Mouse (Mus musculus): ENCODE data around the gene Esrrg. TPM values are rescaled to one million over a fixed set of nuclear protein-coding genes. Genes with fewer than 3 reads are reported as not detected.

The Esrrg gene
- polyA plus RNA-seq, 1 experiment from 2014 or later: 34.5 TPM

DNA sequence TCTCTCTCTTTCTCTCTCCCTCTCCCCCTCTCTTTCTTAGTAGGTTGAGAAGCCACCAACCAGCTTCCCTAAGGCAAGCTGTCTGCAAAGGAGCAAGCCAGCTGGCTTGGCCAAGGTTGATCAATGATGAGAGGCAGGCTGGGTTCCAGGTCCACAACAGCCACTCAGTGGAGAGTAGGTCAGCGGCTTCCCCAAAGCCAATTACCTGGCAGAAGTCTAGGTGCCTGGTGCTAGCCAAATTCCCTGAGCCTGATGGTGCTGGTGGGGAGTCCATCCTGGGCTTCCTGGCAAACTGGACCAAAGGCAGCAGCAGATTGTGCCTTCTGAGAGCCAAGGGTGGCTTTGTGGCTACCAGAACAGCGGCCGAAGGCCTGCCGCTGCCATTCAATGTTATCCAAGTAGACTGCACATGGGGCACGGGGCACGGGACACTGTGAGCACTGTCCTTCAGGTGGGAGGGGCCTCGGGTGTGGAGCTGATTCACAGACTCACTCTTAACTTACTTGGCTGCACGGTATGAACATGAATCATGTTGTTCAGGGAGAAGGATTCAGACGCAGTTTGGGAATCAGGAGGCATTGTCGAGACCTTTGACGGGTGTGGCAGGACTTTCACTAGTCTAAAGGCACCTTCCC is 469.1 kb downstream of the Esrrg start:
- H3K9me3 ChIP-seq (ENCODE audit: control insufficient read depth, low read length): no peaks in the 10 kb centered on the region
- H3K9ac ChIP-seq (replicated peaks; ENCODE audit: low read length): no peak overlapping the region
- WGBS: 92% methylated on average over 11 of the region's 11 CpGs
- H3K27ac ChIP-seq (replicated peaks; ENCODE audit: low read depth, low read length): no peak overlapping the region
- peaks cover 6% of the 10 kb centered on the region; the same call in 1 of the 2 replicates for H3K4me1 ChIP-seq (ENCODE audit: control insufficient read depth, insufficient read depth, low read length)
- H3K4me2 ChIP-seq (ENCODE audit: low read length): no peak overlapping the region
- DNase-seq (no peak), ATAC-seq (ENCODE audit: low FRiP score, low TSS enrichment) (no peak)
- no peaks in the 10 kb centered on the region for H3K27me3 ChIP-seq (ENCODE audit: control insufficient read depth, insufficient read depth, low read length)
- H3K4me3 ChIP-seq (replicated peaks; ENCODE audit: low read depth, low read length): no peak overlapping the region
- no peaks in the 10 kb centered on the region for H3K36me3 ChIP-seq (ENCODE audit: control insufficient read depth, insufficient read depth, low read length)

DNA sequence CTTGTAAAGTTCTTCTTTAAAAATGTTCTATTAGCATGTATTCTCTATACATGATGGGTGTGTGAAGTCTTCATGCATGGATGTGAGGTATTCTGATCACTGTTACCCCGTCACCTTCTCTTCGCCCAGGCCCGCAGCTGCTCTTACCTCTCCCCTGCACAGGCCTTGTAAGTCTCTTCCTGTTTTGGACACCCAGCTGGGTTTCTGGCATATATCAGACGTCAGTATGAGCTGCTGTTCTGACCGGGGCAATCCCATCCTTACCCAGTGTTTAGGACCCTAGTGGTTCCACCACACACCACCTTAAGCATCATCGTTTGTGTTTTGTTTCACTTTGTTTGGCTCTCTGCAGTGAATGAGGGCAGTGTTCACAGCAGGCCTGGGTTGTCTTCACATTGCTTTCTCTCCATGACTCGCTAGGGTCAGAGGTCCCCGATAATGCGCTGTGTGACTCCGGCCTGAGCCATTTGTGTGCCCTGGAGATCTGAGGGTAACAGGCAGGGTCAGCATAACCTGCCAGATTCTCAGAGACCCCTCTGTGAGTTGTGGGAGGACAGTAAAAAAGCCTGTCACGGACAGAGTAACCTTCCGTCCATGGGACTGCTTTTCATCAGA is 471.8 kb downstream of the Esrrg start:
- ATAC-seq (ENCODE audit: low FRiP score, low TSS enrichment) (no peak), DNase-seq (no peak)
- H3K4me1 ChIP-seq (ENCODE audit: control insufficient read depth, insufficient read depth, low read length): peaks cover 6% of the 10 kb centered on the region; the same call in 1 of the 2 replicates
- H3K9me3 ChIP-seq (ENCODE audit: control insufficient read depth, low read length): no peaks in the 10 kb centered on the region
- H3K36me3 ChIP-seq (ENCODE audit: control insufficient read depth, insufficient read depth, low read length): no peaks in the 10 kb centered on the region
- H3K9ac ChIP-seq (replicated peaks; ENCODE audit: low read length): no peak overlapping the region
- H3K4me3 ChIP-seq (replicated peaks; ENCODE audit: low read depth, low read length): no peak overlapping the region
- no peak overlapping the region for H3K4me2 ChIP-seq (ENCODE audit: low read length)
- H3K27me3 ChIP-seq (ENCODE audit: control insufficient read depth, insufficient read depth, low read length): no peaks in the 10 kb centered on the region
- 55% methylated on average over 12 of the region's 12 CpGs for WGBS
- H3K27ac ChIP-seq (replicated peaks; ENCODE audit: low read depth, low read length): no peak overlapping the region

DNA sequence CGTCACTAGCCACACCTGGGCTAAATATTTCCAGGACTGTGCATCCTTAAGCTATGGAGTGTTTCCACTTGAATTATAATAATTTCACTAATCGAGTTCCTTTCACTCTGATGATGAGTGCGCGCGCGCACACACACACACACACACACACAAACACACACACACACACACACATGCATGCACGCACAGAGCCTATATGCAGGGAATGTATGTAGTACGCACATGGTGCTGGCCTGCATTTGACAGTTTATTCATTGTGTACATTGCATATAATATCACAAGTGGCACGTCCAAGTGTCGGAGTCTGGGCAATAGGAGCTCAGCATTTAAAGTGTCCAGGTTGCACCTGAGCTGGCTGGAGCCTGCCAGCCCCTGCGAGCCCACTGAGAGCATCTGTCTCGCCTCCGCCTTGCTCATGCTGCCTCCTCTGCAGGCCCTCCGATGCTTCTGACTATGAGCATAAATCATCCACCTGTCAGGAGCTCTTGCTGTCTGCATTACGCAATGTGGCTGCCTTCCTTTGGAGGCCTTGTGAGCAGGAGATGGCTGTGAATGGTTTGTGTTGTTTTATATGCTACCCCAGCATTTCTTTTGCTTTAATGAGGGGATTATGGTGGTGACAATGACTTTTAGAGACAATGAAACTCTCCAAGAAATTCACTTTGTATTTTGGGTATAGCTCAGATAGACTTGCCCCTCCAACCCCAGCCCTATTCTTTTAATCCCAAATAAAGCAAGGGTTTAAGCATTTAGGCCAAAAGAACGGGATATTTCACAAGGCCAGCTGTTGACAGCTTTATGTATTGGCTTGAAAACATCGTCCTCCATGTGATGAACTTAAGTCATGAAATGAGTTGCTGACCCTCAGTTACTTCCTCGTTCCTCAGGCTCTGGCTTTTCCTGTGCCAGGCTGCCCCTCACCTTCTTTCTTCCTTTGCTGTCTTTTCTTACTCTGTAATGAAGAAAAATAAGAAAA is 474.4 kb downstream of the Esrrg start:
- ATAC-seq (ENCODE audit: low FRiP score, low TSS enrichment) (no peak; the same call in 1 of the 2 replicates), DNase-seq (peak; percentile 39)
- no peak overlapping the region for H3K9ac ChIP-seq (replicated peaks; ENCODE audit: low read length)
- peaks cover 6% of the 10 kb centered on the region; the same call in 1 of the 2 replicates for H3K4me1 ChIP-seq (ENCODE audit: control insufficient read depth, insufficient read depth, low read length)
- no peaks in the 10 kb centered on the region for H3K27me3 ChIP-seq (ENCODE audit: control insufficient read depth, insufficient read depth, low read length)
- no peaks in the 10 kb centered on the region for H3K36me3 ChIP-seq (ENCODE audit: control insufficient read depth, insufficient read depth, low read length)
- H3K9me3 ChIP-seq (ENCODE audit: control insufficient read depth, low read length): no peaks in the 10 kb centered on the region
- no peak overlapping the region for H3K4me3 ChIP-seq (replicated peaks; ENCODE audit: low read depth, low read length)
- WGBS: 65% methylated on average over 18 of the region's 18 CpGs
- no peak overlapping the region for H3K4me2 ChIP-seq (ENCODE audit: low read length)
- no peak overlapping the region for H3K27ac ChIP-seq (replicated peaks; ENCODE audit: low read depth, low read length)

DNA sequence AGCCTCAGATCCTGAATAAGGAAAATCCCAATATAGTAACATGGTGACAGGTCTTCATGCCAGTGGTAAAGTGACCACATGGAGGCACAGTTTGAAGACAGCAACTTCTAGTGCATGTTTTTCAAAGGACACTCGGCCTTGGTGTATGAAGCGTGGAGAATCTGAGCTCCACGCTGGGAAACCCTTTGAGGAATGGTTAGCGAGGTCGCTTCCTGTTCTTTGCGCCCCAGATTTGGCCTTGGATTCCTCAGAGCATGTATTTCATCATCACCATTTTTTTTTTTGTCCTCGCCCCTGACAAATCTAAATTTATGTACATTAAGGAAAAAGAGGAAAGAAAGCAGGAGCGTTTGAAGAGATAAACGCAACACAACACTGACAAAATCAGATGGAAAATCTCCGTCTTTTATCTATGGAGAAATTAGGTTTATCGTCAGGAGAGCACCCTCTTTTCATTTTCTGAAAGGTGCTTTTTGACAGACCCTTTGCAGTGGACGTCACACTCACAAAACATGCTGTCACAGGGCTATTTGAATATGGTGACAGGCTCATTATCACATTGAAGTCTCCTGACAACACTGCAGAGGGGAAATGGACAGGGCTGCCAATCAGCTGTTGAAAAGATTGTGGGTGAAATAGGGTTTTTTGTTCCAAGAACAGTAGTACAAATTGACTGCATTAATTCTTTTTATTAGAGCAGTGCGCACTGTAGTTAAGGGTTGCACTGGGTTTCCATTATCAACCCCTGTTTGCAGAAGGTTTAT is 476.7 kb downstream of the Esrrg start:
- 27% methylated on average over 13 of the region's 13 CpGs for WGBS
- H3K4me1 ChIP-seq (ENCODE audit: control insufficient read depth, insufficient read depth, low read length): peaks cover 6% of the 10 kb centered on the region; the same call in 1 of the 2 replicates
- DNase-seq (peak; percentile 24), ATAC-seq (ENCODE audit: low FRiP score, low TSS enrichment) (no peak)
- no peak overlapping the region for H3K27ac ChIP-seq (replicated peaks; ENCODE audit: low read depth, low read length)
- H3K4me3 ChIP-seq (replicated peaks; ENCODE audit: low read depth, low read length): no peak overlapping the region
- no peaks in the 10 kb centered on the region for H3K27me3 ChIP-seq (ENCODE audit: control insufficient read depth, insufficient read depth, low read length)
- no peak overlapping the region for H3K4me2 ChIP-seq (ENCODE audit: low read length)
- no peaks in the 10 kb centered on the region for H3K36me3 ChIP-seq (ENCODE audit: control insufficient read depth, insufficient read depth, low read length)
- H3K9ac ChIP-seq (replicated peaks; ENCODE audit: low read length): no peak overlapping the region
- no peaks in the 10 kb centered on the region for H3K9me3 ChIP-seq (ENCODE audit: control insufficient read depth, low read length)

DNA sequence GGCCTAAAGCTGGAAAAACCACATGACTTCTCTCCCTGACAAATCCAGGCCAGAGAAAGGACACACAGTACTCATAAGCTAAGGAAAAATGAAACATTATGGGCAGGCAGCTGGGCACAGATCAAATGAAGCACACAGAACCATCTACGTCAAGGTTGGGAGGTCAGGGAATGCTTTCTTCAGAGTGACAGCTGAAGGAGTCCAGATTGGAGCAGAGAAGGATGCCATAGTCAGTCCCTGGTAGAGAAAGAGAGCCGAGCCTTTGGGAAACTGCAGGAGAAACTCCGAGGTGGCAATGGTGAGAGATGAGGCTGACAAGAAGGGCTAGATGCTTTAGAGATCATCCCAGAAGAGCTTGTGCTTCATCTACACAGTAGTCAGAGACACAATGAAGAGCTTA is 485.1 kb downstream of the Esrrg start:
- no peaks in the 10 kb centered on the region for H3K9me3 ChIP-seq (ENCODE audit: control insufficient read depth, low read length)
- DNase-seq: no peak
- H3K9ac ChIP-seq (replicated peaks; ENCODE audit: low read length): no peak overlapping the region
- H3K27ac ChIP-seq (replicated peaks; ENCODE audit: low read depth, low read length): no peak overlapping the region
- no peaks in the 10 kb centered on the region for H3K36me3 ChIP-seq (ENCODE audit: control insufficient read depth, insufficient read depth, low read length)
- no peaks in the 10 kb centered on the region for H3K4me1 ChIP-seq (ENCODE audit: control insufficient read depth, insufficient read depth, low read length)
- H3K27me3 ChIP-seq (ENCODE audit: control insufficient read depth, insufficient read depth, low read length): no peaks in the 10 kb centered on the region
- no peak overlapping the region for H3K4me3 ChIP-seq (replicated peaks; ENCODE audit: low read depth, low read length)
- H3K4me2 ChIP-seq (ENCODE audit: low read length): no peak overlapping the region
- WGBS: 84% methylated on average over 3 of the region's 3 CpGs
- no peak for ATAC-seq (ENCODE audit: low FRiP score, low TSS enrichment)

DNA sequence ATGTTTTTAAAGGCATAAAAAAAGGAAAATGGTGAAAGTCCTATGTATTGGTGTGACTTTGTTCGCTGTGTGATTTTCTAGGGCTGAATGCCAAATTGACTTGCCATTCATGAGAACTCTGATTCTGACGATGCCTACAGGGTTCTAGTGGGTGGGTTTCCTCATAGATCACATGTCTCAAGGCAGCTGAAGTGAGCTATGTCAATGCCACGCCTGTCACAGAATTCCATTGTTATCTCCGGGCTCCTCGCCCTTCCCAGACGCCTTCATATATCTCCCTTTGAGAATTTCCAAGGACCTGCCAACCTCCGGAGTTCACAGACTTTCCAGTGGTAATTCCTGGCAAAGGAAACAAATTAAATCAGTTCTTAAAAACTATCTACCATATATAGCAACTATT is 493.2 kb downstream of the Esrrg start:
- Histone ChIP-seq H3K36me3 (ENCODE audit: control insufficient read depth, insufficient read depth, low read length) (no peaks in the 10 kb centered on the region), H3K4me2 (ENCODE audit: low read length) (no peak overlapping the region), H3K27ac (replicated peaks; ENCODE audit: low read depth, low read length) (no peak overlapping the region), H3K4me3 (replicated peaks; ENCODE audit: low read depth, low read length) (no peak overlapping the region), H3K4me1 (ENCODE audit: control insufficient read depth, insufficient read depth, low read length) (no peaks in the 10 kb centered on the region), H3K9ac (replicated peaks; ENCODE audit: low read length) (no peak overlapping the region), H3K9me3 (ENCODE audit: control insufficient read depth, low read length) (no peaks in the 10 kb centered on the region), H3K27me3 (ENCODE audit: control insufficient read depth, insufficient read depth, low read length) (no peaks in the 10 kb centered on the region)
- no peak for DNase-seq
- WGBS: 47% methylated on average over 7 of the region's 7 CpGs
- ATAC-seq (ENCODE audit: low FRiP score, low TSS enrichment): no peak

DNA sequence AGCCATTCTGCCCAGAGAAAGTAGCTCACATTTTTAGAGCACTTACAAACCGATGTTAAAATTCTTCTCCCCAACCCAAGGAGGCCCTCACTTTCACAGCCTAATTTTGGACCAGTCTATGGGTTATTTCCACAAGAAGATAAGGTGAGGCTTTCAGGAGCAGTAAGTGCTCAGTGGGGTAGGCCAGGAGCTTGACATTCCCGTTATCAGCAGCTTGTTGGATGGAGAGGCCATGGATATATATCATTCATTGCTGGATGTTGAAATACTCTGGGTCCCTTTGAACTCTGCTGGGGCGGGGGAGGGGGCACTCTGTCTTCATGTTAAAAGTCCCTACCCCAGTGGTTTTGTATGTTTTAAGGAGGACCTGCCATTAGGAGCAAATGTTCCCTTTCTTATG is 494.6 kb downstream of the Esrrg start:
- Histone ChIP-seq H3K27me3 (ENCODE audit: control insufficient read depth, insufficient read depth, low read length) (no peaks in the 10 kb centered on the region), H3K27ac (replicated peaks; ENCODE audit: low read depth, low read length) (no peak overlapping the region), H3K4me3 (replicated peaks; ENCODE audit: low read depth, low read length) (no peak overlapping the region), H3K4me1 (ENCODE audit: control insufficient read depth, insufficient read depth, low read length) (no peaks in the 10 kb centered on the region), H3K36me3 (ENCODE audit: control insufficient read depth, insufficient read depth, low read length) (no peaks in the 10 kb centered on the region), H3K9me3 (ENCODE audit: control insufficient read depth, low read length) (no peaks in the 10 kb centered on the region), H3K9ac (replicated peaks; ENCODE audit: low read length) (no peak overlapping the region), H3K4me2 (ENCODE audit: low read length) (no peak overlapping the region)
- WGBS: 58% methylated on average over 3 of the region's 3 CpGs
- ATAC-seq (ENCODE audit: low FRiP score, low TSS enrichment) (no peak), DNase-seq (no peak)

DNA sequence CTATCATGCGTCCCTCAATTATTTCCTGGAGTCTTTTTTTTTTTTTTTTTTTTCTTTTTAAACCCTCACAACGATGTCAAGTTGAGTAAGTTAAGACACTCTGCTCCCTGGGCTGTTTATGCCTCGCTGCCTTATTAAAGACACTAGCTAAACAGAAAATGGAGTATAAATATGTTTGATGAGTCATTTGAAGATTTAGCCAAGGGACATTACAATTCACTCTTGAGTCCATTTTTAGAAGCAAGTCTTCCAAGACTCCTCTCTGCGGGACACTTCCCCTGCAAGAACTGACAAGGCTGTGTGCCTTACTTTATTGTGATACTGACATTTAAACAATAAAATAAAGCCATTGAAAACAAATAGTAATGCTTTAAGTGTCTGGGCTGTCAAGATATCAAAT is 496.9 kb downstream of the Esrrg start:
- H3K27me3 ChIP-seq (ENCODE audit: control insufficient read depth, insufficient read depth, low read length): no peaks in the 10 kb centered on the region
- H3K36me3 ChIP-seq (ENCODE audit: control insufficient read depth, insufficient read depth, low read length): no peaks in the 10 kb centered on the region
- ATAC-seq (ENCODE audit: low FRiP score, low TSS enrichment): no peak
- no peaks in the 10 kb centered on the region for H3K9me3 ChIP-seq (ENCODE audit: control insufficient read depth, low read length)
- H3K4me2 ChIP-seq (ENCODE audit: low read length): no peak overlapping the region
- no peaks in the 10 kb centered on the region for H3K4me1 ChIP-seq (ENCODE audit: control insufficient read depth, insufficient read depth, low read length)
- no peak overlapping the region for H3K27ac ChIP-seq (replicated peaks; ENCODE audit: low read depth, low read length)
- 15% methylated on average over 4 of the region's 4 CpGs for WGBS
- no peak for DNase-seq
- H3K4me3 ChIP-seq (replicated peaks; ENCODE audit: low read depth, low read length): no peak overlapping the region
- H3K9ac ChIP-seq (replicated peaks; ENCODE audit: low read length): no peak overlapping the region
